Mouse (Mus musculus) megakaryocyte progenitor cell, adult 5-6 weeks (primary cell): ENCODE data around the gene Pbx1. TPM values are rescaled to one million over a fixed set of nuclear protein-coding genes. Genes with fewer than 3 reads are reported as not detected.

Experiments used
- ATAC-seq: replicated peaks from 2 replicates; pipeline ENCODE4 v1.8.0; 2016; ENCODE audit warnings: mild to moderate bottlenecking, moderate TSS enrichment, inconsistent platforms; ENCODE audit not compliant: poor library complexity
- total RNA-seq, 2 experiments: library from RNA; stranded (forward) in 1 of 2; stranded (reverse) in 1 of 2; fragments of 157-497, 149-512 nt in 1 of 2; fragments of 200-1000 nt in 1 of 2; gene quantifications; 2 replicates each; pipeline versions ENCODE4 v1.2.3 to v1.2.4; 2015 to 2017

The Pbx1 gene
- total RNA-seq, 2 experiments from 2014 or later: 2.5 to 10.7 TPM

DNA sequence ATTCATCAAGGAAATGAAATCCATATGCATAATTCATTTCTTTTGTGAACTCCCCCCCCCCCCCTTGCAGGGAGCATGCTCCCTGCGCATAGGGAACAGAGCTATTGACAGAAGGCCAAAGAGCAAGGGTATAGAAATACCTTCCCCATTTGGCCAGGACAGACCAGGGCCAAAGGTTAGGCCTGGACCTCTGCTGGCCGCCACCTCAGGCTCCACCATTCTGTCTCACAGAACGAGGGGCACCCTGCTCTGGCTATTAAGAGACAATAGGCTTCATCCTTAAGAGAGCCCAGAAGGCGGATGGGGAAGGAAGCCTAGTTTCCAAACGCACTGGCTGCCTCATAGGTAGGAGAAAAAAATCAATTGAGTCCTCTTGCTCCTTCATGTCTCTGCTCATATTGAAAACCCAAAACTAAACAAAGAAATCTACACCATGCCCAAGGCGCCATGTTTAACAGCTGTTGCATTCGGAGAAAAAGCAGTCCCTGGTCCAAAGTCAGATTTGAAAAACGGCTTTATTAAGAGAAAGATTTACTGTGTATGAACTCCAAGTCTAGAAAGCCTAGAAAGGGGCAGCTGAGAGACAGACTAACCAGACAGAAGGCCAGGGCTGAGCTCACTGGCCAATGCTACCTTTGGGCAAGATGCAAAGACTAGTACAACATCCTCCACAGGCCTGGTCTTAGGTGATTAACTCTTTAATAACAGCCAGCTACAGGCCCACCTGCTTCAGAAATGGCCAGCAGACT lies 83.9 kb downstream of the Pbx1 start:
- ATAC-seq: no peak

GRCm38 (mm10) chr1:168344918-168345317 lies 87.2 kb downstream of the Pbx1 start:
- ATAC-seq: no peak

GRCm38 (mm10) chr1:168344262-168344661 lies 87.8 kb downstream of the Pbx1 start:
- ATAC-seq: no peak

- ATAC-seq: no peak
Measured at GRCm38 (mm10) chr1:168342269-168342668, 89.8 kb downstream of the Pbx1 start.

DNA sequence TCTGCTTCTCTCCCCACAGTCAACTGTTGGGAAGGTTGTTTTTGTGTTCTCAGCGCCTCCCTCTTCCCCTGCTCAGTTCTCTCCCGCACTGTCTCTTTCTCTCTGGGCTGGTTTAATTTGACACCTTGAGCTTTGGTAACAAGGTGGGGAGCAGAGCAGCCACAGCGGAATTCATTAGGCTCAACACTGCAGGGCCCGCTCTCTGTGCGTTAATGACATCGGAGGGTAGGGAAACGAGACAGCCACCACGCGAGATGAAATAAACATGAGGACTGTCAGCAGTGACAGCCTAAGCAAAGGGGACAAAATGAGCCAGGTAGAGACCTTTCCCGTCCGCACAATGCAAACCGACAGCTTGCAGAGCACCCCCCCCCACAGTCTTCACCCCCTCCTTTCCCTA lies 90.2 kb downstream of the Pbx1 start:
- no peak for ATAC-seq

GRCm38 (mm10) chr1:168341368-168341767 lies 90.7 kb downstream of the Pbx1 start:
- ATAC-seq: no peak

DNA sequence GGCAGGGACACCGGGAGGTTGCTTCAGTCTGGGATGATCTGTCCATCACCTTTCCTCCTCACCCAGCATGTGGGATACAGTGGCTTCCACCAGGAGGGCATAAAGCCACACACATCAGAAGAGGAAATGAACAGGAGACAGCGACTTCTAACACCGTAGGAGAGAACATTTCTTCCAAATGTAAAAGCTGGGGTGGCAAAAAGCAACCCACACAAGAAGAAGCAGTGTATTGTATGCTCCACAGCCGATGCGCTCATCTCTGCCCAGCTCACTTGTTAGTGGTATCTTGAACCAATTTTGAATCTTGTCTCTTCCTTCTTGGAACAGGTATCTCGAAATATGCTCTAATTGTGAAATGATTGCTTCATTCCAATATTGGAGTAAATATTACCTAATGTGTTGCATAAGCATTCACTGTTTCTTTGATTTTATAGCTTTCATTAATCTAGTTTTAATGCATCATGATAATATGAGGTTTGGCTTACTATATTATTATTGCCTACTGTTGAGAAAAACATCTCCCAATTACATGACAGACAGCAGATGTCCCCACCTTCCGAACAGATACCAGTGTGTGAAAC lies 95.7 kb downstream of the Pbx1 start:
- no peak for ATAC-seq

- ATAC-seq: no peak
Measured at GRCm38 (mm10) chr1:168334831-168335574, 97.1 kb downstream of the Pbx1 start.

GRCm38 (mm10) chr1:168332056-168332455 lies 100.0 kb downstream of the Pbx1 start:
- no peak for ATAC-seq

DNA sequence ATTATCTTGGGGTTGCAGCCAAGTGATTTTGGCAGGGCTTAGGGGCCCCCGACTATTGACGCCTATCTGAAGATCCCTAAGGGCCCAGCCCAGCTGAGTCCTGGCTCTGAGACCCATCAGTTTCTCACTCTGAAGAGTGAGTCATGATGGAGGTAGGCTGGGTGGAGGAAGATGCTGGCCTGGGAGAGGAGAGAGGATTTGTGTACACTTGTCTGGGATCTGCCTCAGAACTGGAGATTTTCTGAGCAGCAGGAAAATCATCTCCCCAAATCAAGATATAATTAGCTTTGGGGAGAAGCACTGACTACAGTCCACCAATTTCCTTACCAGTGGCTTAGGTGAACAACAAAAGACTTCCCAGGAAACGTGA lies 103.8 kb downstream of the Pbx1 start:
- no peak for ATAC-seq

DNA sequence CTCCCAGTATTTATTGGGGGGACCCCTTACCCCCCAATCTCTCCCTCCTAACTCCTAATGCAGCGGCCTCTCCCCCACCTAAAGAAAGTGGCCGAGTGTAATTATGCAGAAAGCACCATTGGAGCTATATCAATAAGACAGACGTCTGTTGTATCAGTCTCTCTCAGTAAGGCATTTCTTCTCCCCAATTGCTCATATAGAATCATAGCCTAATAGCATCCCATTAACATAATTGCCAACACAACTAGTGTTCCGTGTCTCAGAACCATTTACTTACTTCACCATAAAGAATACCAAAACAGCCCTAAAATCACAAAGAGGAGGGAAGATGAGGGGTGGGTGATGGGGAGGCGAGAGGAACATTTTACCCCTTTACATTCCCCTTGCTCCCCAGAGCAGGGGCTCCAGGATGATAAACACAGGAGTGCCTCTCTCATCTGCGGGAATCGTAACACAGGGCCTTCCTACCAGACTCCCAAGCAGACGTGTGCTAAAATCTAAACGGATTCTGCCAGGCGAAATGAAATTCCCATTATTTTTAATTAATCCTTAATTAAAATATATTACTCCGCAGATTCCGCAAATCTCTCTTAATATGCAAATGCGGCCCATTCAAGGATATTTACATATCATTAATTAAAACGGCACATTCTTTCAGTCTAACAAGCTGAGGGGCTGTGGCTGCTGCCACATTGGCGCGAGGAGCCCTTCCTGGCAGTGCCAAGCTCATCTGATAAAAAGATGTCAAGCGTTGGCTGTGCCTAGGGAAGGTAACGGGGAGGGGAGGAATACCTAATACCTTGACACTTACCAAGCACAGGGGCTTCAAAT lies 104.5 kb downstream of the Pbx1 start:
- no peak; the same call in 1 of the 2 replicates for ATAC-seq

GRCm38 (mm10) chr1:168325786-168326185 lies 106.3 kb downstream of the Pbx1 start:
- no peak for ATAC-seq

GRCm38 (mm10) chr1:168324306-168325085 lies 107.6 kb downstream of the Pbx1 start:
- no peak for ATAC-seq

DNA sequence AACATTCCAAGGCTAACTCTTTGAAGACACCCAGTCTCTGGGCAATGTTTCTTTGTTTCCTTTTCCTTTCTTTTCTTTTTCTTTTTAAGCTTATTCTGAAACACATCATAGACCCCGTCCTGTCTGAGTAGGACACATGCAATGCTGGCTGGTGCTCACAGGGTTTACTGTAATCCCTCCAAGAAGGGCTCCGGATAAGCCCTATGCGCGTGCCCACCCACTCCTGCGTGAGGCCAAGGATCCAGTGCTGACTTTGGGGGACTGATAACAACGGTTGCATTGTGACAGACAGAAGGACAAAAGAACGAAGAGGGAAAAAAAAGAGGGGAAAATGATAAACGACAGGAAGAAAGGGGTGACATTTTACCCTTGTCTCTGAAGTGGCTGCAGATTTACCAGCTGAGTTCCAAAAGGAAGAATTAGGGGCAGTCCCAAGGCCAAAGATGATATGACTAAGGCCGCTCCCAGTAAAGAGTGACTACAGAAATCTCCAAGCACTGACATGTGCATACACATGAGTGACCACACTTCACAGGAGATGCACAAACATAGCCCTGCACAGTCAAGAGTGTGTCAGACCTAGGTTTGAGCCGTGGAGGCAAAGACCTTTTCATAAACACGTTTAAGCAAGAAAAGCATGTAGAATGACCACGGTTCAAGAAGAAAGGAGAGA lies 108.5 kb downstream of the Pbx1 start:
- ATAC-seq: no peak

- ATAC-seq: peak; percentile 83
Measured at GRCm38 (mm10) chr1:168322892-168323291, 109.2 kb downstream of the Pbx1 start.

DNA sequence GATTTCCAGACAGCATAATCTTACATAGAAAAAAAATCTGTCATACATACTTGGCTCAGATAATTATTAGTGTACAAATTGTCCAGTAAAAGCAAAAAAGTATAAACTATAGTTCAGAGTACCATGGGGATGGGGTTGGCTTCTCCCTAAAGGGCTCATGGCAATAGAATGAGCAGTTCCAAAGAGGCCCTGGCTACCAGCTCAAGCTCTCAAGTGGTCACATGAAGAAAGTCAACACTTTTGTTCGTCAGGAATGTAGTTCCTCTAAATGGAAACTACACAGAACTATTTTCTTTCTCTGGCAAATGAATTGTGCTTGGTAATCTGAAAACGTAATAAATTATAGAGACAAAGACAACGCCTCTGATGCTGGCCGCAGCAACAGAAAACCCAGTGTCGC lies 112.4 kb downstream of the Pbx1 start:
- no peak for ATAC-seq

- no peak for ATAC-seq
Measured at GRCm38 (mm10) chr1:168318899-168319469, 113.1 kb downstream of the Pbx1 start.

DNA sequence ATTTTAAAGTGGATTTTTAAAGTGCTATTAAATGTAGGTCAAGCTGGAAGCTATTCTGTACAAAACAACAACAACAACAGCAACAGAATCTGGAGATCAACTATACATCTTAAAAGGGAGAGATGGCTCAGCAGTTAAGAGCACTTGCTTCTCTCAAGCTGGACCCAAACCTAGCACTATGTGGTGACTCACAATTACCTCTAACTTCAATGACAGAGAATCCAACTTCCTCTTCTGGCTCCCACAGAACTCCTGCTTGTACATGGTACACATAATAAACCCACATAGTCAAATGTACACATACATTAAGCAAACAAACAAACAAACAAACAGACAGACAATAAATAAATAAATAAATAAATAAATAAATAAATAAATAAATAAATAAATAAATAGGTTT lies 118.3 kb downstream of the Pbx1 start:
- peak; percentile 60 for ATAC-seq

DNA sequence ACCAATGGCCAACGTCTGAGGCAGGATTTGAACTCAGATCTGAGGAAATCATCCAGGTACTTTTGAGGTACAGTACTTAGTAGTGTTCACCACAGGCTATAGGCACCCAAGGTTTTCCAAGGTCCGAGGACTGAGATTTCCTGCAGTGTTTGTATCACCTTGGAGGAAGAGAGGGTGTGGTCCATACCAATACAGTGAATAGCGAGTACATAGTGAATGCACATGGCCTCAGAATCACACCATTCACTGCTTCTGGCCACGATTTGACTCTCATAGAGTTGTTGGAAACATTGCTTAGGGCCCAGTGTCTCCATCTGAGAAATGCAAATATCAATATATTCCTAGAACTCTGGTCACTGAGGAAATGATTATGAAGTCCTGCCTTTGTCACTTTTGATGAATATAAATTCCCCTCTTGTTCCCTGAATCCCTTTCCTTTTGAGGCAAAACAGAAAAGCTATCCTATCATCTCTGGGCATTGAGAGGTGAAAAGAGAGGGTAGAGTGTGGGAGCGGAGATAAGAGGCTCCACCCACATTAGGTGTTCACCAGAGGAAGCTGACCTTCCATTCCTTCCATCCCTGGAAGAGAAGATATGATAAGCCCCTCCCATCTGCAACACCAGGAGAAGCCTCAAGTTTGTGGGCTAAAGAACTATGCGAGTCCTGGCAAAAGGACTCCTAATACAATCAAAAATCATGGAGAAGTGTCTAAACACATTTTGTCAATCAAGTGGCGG lies 119.2 kb downstream of the Pbx1 start:
- ATAC-seq: peak; percentile 47
